Mouse (Mus musculus) erythroblast, adult 5-6 weeks (primary cell): ENCODE measurements at regions not wholly inside any gene's neighbourhood (a gene's known extent, or its start where the extent isn't known, plus 50 kb on each side); places are given as distances from the start of the nearest gene placed in this dataset.
A peak's percentile ranks its signal among the peaks of the same experiment; 100 is the strongest.
"Not testable (repeated sequence)": the region's sequence is repeated elsewhere in the genome, so short reads cannot be mapped to it uniquely, and the experiment has no call there.

ENCODE experiments used
- ATAC-seq: replicated peaks from 2 replicates; pipeline ENCODE4 v1.8.0; 2016; ENCODE audit warnings: moderate number of reproducible peaks, mild to moderate bottlenecking, moderate TSS enrichment, inconsistent platforms; ENCODE audit not compliant: poor library complexity, low FRiP score, severe bottlenecking

DNA sequence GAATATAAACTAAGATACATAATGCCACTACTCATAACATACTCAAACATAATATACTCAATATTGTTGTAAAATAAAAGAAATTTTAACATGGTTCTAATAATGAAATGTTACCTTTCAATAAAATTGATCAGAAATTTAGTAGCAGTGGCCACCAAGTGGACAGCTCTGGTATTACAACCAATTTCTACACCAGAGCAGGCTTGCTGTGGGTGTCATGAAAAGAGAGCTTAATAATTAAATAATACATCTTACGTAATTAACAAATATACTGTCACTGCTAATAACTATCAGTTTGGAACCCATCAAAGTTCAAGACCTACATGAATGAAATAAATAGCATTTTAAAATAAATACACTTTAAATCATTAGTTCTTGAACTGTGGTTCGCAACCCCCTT lies 163.1 kb upstream of the Zfp960 start:
- no peak for ATAC-seq

DNA sequence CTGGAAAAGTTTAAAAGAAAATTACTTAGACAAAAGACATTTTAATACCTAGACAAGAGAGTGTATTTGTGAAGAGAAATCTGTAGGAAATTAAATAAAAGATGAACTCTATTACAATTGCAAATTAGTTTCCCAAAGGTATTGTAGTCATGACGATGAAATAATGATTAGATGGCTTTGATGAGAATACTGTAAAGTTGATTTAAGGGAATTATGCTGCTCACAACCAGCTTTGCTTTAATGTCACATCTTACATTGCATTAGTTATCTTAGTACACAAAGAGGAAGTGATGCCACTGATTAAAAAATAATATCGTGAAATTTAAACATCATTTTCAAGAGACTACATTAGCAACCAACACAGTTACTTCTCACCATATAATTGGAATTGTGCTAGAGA lies 145.7 kb upstream of the Zfp960 start:
- ATAC-seq, result no peak

DNA sequence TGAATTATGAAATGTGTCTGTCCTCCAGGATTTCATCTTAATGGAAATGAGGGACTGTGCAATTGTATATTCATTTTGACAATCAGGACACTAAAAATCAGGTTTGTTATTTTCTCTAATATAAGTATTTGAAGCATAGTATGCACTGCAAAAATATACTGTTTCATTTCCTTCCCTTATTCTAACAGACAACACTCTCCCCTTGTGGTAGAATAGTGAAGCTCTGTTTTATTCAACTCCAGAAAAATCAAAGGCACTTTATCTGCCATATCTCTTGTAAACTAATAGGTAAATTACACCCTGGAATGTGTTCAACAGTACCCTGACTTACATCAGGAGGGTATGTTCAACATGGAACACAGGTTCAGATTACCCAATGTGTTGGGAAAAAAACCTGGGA lies 137.7 kb upstream of the Zfp960 start:
- no peak for ATAC-seq

DNA sequence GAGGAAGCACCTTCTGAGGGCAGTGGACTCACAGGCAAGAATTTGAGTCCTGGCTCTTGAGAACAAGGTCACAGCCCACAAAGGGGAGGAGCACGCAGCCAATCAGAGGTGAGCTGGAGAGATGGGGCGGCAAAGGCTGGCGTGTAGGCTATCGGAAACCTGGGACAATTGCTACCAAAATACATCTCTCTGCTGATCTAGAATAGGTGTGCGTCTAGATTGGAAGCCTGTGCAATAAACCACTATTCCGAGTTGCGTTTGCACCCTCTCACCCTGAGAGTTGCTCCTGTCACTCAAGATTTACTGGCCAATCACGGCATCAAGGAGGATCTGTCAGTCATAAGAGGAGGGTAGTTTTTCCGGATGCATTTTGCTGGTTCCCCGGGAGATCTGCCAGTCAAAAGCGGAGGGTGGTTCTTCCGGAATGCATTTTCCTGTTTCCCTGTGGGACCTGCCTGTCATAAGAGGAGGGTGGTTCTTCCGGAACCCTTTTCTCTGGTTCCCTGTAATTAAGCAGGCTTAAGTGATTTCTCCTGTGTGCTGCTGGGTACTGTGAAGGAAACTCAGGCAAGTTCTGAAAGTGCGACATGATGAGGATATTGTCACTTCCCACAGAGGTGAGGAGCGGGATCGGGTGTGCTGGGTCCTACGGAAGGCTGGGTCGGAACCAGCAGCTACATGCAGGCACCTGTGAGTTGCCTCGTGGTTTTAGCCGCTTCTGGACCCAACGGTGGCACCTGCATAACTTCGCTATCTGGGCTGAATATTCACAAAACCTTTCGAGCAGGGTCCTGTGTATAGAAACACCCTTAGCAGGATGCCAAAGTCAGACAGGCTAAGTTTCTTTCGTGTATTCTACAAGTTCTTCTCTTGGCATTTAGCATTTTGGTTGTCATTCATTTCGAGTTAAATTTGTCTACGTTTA lies 112.6 kb upstream of the Zfp960 start:
- ATAC-seq, result peak; percentile 100

DNA sequence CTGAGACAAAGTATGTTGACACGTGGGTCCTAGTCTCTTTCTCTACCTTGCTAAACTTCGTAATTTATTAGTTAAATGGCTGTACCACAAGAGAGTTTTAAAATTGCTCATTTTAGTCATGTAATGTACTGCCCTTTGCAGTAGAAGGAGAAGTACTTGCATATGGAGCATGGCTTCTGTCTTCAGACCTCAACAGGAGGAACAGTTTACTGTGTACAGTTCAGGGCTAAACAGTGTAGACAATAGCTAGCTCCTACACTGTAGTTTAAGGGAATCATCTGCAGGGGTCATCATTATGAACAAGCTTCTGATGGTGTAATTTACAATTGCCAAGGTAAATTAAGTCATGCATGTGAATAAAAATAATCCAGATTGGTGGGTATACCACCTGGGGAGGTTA lies 111.8 kb upstream of the Zfp960 start:
- peak; percentile 50; the same call in 1 of the 2 replicates for ATAC-seq

DNA sequence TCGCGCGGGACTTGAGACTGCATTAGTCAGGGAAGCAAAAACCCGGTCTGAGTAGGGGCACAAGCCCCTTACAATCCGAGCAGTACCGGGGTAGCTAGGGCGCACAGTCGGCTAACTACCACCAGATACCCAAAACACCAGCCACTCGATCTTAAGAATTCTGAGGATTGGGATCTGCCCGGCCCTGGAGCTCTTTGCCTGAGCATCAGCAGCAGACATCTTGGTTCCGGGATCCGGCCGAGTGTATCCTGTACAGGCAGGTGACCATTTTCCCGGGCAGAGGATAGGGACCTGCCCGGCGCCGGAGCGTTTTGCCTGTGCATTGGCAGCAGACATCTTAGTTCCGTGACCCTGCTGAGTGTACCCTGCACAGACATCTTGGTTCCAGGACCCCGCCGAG lies 66.7 kb upstream of the Zfp960 start:
- ATAC-seq, result not testable (repeated sequence)

DNA sequence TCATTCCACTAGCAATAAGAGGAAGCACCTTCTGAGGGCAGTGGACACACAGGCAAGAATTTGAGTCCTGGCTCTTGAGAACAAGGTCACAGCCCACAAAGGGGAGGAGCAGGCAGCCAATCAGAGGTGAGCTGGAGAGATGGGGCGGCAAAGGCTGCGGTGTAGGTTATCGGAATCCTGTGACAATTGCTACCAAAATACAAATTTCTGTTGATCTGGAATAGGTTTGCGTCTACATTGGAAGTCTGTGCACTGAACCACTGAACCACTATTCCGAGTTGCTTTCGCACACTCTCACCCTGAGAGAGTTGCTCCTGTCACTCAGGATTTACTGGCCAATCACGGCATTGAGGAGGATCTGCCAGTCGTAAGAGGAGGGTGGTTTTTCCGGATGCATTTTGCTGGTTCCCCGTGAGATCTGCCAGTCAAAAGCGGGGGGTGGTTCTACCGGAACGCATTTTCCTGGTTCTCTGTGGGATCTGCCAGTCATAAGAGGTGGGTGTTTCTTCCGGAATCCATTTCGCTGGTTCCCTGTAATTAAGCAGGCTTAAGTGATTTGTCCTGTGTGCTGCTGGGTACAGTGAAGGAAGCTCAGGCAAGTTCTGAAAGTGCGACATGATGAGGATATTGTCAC lies 59.2 kb upstream of the Zfp960 start:
- peak; percentile 100 for ATAC-seq

DNA sequence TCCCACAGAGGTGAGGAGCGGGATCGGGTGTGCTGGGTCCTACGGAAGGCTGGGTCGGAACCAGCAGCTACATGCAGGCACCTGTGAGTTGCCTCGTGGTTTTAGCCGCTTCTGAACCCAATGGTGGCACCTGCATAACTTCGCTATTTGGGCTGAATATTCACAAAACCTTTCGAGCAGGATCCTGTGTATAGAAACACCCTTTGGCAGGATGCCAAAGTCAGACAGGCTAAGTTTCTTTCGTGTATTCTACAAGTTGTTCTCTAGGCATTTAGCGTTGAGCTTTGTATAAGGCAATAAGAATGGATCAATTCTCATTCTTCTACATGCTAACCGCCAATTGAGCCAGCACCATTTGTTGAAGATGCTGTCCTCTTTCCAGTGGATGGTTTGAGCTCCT lies 58.6 kb upstream of the Zfp960 start:
- not testable (repeated sequence) for ATAC-seq
